Mouse (Mus musculus) lung, adult 2 months (tissue): Measurements from ENCODE around the gene Sipa1l1.

Experiments used
- CTCF ChIP-seq: fragments of 200-500 bp; IDR thresholded peaks from 2 replicates; pipeline ENCODE4 v1.5.1; 2011; ENCODE audit warnings: mild to moderate bottlenecking, low read length, control low read depth; ENCODE audit not compliant: insufficient read depth
- POLR2A ChIP-seq: fragments of 200-500 bp; IDR thresholded peaks from 2 replicates; pipeline ENCODE4 v1.6.1; 2011; ENCODE audit warnings: low read depth, mild to moderate bottlenecking, control low read depth, low read length, borderline replicate concordance; ENCODE audit errors: extremely low read depth

GRCm38 (mm10) chr12:82492456-82492855, 323.3 kb downstream of the Sipa1l1 start:
- TF ChIP-seq CTCF, result no peak
- TF ChIP-seq POLR2A, result no peak
